Mouse (Mus musculus) gastrocnemius, adult 2 months (tissue): Measurements from ENCODE around the gene Olfr19. TPM values are rescaled to one million over a fixed set of nuclear protein-coding genes. Genes with fewer than 3 reads are reported as not detected.
"Not testable (repeated sequence)": the region's sequence is repeated elsewhere in the genome, so short reads cannot be mapped to it uniquely, and the experiment has no call there.

ENCODE experiments used
- DNase-seq: peaks from one replicate; pipeline ENCODE4 v3.0.0; 2022
- H3K27ac ChIP-seq: fragments of 200-600 bp; 2 replicates; pipeline ENCODE4 v1.8.1; 2022; ENCODE audit warnings: mild to moderate bottlenecking
- H3K4me3 ChIP-seq: fragments of 200-600 bp; 2 replicates; pipeline ENCODE4 v1.8.1; 2022; ENCODE audit warnings: mild to moderate bottlenecking, moderate library complexity
- CTCF ChIP-seq: fragments of 200-600 bp; IDR thresholded peaks from 2 replicates; pipeline ENCODE4 v1.8.1; 2022; ENCODE audit warnings: antibody characterized with exemption, mild to moderate bottlenecking, moderate library complexity
- intact Hi-C: fragments of 180-260 bp; cut with DNase I; formaldehyde crosslinking; loops from one replicate; pipeline ENCODE4 v1.15.1; 2025
- long read RNA-seq, 2 experiments: library from polyadenylated mRNA; stranded (forward); transcript quantifications; one replicate each; pipeline ENCODE4 v2.0.0; 2021
- total RNA-seq, 2 experiments: library from RNA; stranded (reverse); gene quantifications; 2 replicates each; pipeline ENCODE4 v1.2.3; 2021

Gene Olfr19
- total RNA-seq = not detected
- long read RNA-seq, experiment 1 = 0 reads
- long read RNA-seq, experiment 2 = 0 reads

GRCm38 (mm10) chr16:16676305-16676704 is at the start of gene Olfr19:
Gene Olfr19 (minus strand): TSS chr16:16676405.
- intact Hi-C loops = no loop called here
- Histone ChIP-seq H3K4me3 (no peak within 1 kb of the TSS), H3K27ac (no peak within 1 kb of the TSS)
- no peak for TF ChIP-seq CTCF
- DNase-seq = no peak

- no peak for DNase-seq
- no peak for TF ChIP-seq CTCF
- H3K27ac ChIP-seq = no peak overlapping the region
- H3K4me3 ChIP-seq = no peak overlapping the region
- intact Hi-C loops = no loop called here
Measured at GRCm38 (mm10) chr16:16684975-16685374, 8.8 kb upstream of the Olfr19 start.

GRCm38 (mm10) chr16:16684053-16684452 is 7.8 kb upstream of the Olfr19 start:
- H3K27ac ChIP-seq = no peak overlapping the region
- intact Hi-C loops = no loop called here
- no peak for TF ChIP-seq CTCF
- DNase-seq = no peak
- no peak overlapping the region for H3K4me3 ChIP-seq

GRCm38 (mm10) chr16:16664994-16665393 is 11.2 kb downstream of the Olfr19 start:
- TF ChIP-seq CTCF = no peak
- no peak overlapping the region for H3K27ac ChIP-seq
- H3K4me3 ChIP-seq = no peak overlapping the region
- no peak for DNase-seq
- intact Hi-C loops = no loop called here

GRCm38 (mm10) chr16:16664516-16664915 is 11.7 kb downstream of the Olfr19 start:
- DNase-seq, H3K27ac ChIP-seq, H3K4me3 ChIP-seq, intact Hi-C loops: not testable (repeated sequence)

GRCm38 (mm10) chr16:16645148-16645547 is 31.1 kb downstream of the Olfr19 start:
- no peak overlapping the region for H3K27ac ChIP-seq
- intact Hi-C loops = no loop called here
- no peak for TF ChIP-seq CTCF
- H3K4me3 ChIP-seq = no peak overlapping the region
- DNase-seq = no peak

- intact Hi-C loops = no loop called here
- no peak for DNase-seq
Measured at GRCm38 (mm10) chr16:16633730-16634129, 42.5 kb downstream of the Olfr19 start.

More at GRCm38 (mm10) chr16:16633730-16634129, 42.5 kb downstream of the Olfr19 start:
- no peak for TF ChIP-seq CTCF
- H3K27ac ChIP-seq = no peak overlapping the region
- no peak overlapping the region for H3K4me3 ChIP-seq

Other genes starting within 250 kb of the Olfr19 start
- 10 to 100 TPM; 20.4 to 28.3 TPM for gene Fgd4, start 75.9 kb downstream of the Olfr19 start, total RNA-seq
- not detected for gene Spag6l, start 153.1 kb upstream of the Olfr19 start, total RNA-seq
- not detected for gene Igll1, start 187.6 kb upstream of the Olfr19 start, total RNA-seq
- gene Top3b, start 194.3 kb upstream of the Olfr19 start, total RNA-seq = 10 to 100 TPM; 19.9 to 22.5 TPM
- gene Vpreb1, start 194.4 kb upstream of the Olfr19 start, total RNA-seq = under 1 TPM in 1 of 2 experiments, not detected in 1; 0.42 TPM
- 10 to 100 TPM in 1 of 2 experiments, 1 to 10 TPM in 1; 8.6 to 15.3 TPM for gene Ppm1f, start 220.1 kb upstream of the Olfr19 start, total RNA-seq